Mouse (Mus musculus) olfactory bulb, adult 2 months (tissue): ENCODE data around the gene Adh1. TPM values are rescaled to one million over a fixed set of nuclear protein-coding genes. Genes with fewer than 3 reads are reported as not detected.

Experiments
- H3K27ac ChIP-seq: fragments of 200-500 bp; 2 replicates; pipeline ENCODE4 v1.5.1; 2012; ENCODE audit warnings: low read depth, low read length; ENCODE audit not compliant: insufficient read depth
- H3K4me1 ChIP-seq: fragments of 200-500 bp; 2 replicates; pipeline ENCODE4 v1.6.1; 2012; ENCODE audit warnings: low read length; ENCODE audit not compliant: control insufficient read depth, insufficient read depth
- H3K4me3 ChIP-seq: fragments of 200-500 bp; 2 replicates; pipeline ENCODE4 v1.5.1; 2012; ENCODE audit warnings: mild to moderate bottlenecking, low read depth, low read length, moderate library complexity; ENCODE audit not compliant: insufficient read depth
- CTCF ChIP-seq: fragments of 200-500 bp; IDR thresholded peaks from 2 replicates; pipeline ENCODE4 v1.5.1; 2012; ENCODE audit warnings: low read depth, mild to moderate bottlenecking, low read length, moderate library complexity; ENCODE audit not compliant: insufficient read depth
- POLR2A ChIP-seq: fragments of 200-500 bp; IDR thresholded peaks from 2 replicates; pipeline ENCODE4 v1.6.1; 2012; ENCODE audit warnings: mild to moderate bottlenecking, low read depth, low read length, moderate library complexity; ENCODE audit not compliant: insufficient read depth
- WGBS: fragments of 180-500 bp; shearing (Covaris S2); methylation state at CpG from one replicate; pipeline ENCODE4 v1.1.7; 2018; 5-methylcytosine and 5-hydroxymethylcytosine counted together
- polyA plus RNA-seq: library from polyadenylated mRNA; stranded (reverse); fragments of >200 nt; gene quantifications from 2 replicates; pipeline ENCODE4 v1.2.4, GENCODE M21; 2012; ENCODE audit warnings: low replicate concordance; ENCODE audit not compliant: missing spikeins, insufficient read depth, insufficient read length

Gene Adh1
- polyA plus RNA-seq, 1 experiment: not detected

DNA sequence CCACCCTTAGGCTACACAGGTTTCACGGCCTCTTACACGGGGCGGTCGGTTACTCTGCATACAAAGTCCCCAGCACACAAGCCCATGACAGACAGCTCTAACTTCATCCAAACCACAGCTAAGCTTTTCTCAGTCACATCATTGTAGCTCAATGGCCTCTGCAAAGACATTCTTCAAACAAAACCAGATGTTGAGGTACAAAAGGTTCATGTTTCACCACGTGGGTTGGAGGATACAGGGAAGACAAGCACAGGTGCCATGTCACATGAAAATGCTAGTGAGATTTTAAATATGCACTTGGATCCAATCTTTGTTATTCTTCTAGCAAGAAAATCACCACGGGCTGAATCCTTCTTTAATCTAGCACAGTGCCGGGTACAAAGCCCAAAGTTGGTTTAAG, 35.5 kb upstream of the Adh1 start:
- TF ChIP-seq POLR2A (no peak), CTCF (no peak)
- Histone ChIP-seq H3K27ac (no peak overlapping the region), H3K4me3 (no peak overlapping the region), H3K4me1 (no peaks in the 10 kb centered on the region)
- WGBS: 80% methylated on average over 7 of the region's 7 CpGs

DNA sequence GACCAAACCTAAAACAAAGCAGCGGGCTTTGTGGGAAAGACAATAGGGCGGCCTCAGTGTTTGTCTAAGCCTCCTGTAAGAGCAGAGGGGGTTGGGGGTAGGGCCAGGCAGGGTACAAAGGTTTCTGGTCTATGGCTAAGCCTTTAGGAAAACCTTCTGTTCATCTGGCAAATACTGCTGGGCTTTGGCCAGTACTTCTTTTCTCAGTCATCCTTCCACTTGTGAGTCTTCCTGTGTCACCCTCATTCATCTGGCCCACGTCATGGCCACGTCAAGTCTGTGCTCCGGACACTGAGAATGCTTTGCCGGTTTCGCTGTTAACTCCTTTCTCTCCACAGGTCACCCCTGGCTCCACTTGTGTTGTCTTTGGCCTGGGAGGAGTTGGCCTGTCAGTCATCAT, 34.9 kb upstream of the Adh1 start:
- TF ChIP-seq POLR2A: no peak
- TF ChIP-seq CTCF: no peak
- Histone ChIP-seq H3K4me1 (no peaks in the 10 kb centered on the region), H3K4me3 (no peak overlapping the region), H3K27ac (no peak overlapping the region)
- 58% methylated on average over 7 of the region's 7 CpGs for WGBS

- H3K27ac ChIP-seq: no peak overlapping the region
- no peak overlapping the region for H3K4me3 ChIP-seq
- no peaks in the 10 kb centered on the region for H3K4me1 ChIP-seq
- 95% methylated on average over 6 of the region's 6 CpGs for WGBS
- TF ChIP-seq CTCF: no peak
- TF ChIP-seq POLR2A: no peak
These were observed 34.3 kb upstream of the Adh1 start for GRCm38 (mm10) chr3:138226476-138226875.

DNA sequence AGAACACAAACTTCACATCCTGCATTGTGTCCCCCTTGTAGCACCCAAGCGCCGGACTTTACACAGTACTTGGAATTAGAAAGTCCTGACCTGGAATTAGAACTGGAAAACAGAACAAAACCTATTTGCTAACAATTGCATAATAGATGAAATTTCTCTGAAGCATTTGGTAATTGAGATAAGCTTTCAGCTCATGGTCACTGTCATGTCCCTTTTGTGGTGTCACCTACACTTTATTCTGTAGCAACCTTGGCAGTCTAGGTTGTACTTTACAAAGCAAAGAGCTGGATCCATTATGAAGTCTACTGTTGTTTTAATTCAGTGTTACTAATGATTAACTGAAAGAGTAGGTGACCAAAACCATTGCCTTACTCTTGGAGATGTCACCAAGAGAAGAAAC, 33.7 kb upstream of the Adh1 start:
- Histone ChIP-seq H3K4me1 (no peaks in the 10 kb centered on the region), H3K4me3 (no peak overlapping the region), H3K27ac (no peak overlapping the region)
- TF ChIP-seq POLR2A (no peak), CTCF (no peak)
- WGBS: 97% methylated on average over 2 of the region's 2 CpGs

DNA sequence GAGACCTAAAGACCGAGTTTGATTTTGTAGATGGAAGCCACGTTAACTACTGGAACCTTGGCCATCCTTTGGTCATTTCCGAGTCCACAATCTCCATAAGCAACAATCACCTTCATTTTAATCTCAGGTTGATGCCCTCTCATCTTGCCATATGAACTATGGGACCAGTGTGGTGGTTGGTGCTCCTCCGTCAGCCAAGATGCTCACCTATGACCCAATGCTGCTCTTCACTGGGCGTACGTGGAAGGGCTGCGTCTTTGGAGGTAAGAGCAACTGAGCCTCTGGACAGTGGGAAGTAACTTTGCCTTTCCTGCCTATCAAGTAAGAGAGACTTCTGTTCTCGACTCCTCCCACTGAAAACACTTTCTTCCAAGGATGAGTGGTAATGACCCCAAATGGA, 33.0 kb upstream of the Adh1 start:
- 94% methylated on average over 8 of the region's 8 CpGs for WGBS
- no peak overlapping the region for H3K4me3 ChIP-seq
- no peak overlapping the region for H3K27ac ChIP-seq
- no peaks in the 10 kb centered on the region for H3K4me1 ChIP-seq
- no peak for TF ChIP-seq POLR2A
- TF ChIP-seq CTCF: no peak

GRCm38 (mm10) chr3:138229448-138229847, 31.3 kb upstream of the Adh1 start:
- no peak overlapping the region for H3K4me3 ChIP-seq
- no peaks in the 10 kb centered on the region for H3K4me1 ChIP-seq
- WGBS: 93% methylated on average over 1 of the region's 1 CpGs
- TF ChIP-seq CTCF (no peak), POLR2A (no peak)
- no peak overlapping the region for H3K27ac ChIP-seq

- 92% methylated on average over 3 of the region's 3 CpGs for WGBS
- TF ChIP-seq CTCF (no peak), POLR2A (no peak)
- H3K27ac ChIP-seq: no peak overlapping the region
- H3K4me3 ChIP-seq: no peak overlapping the region
- H3K4me1 ChIP-seq: no peaks in the 10 kb centered on the region
These were observed 30.5 kb upstream of the Adh1 start for GRCm38 (mm10) chr3:138230266-138230665.

DNA sequence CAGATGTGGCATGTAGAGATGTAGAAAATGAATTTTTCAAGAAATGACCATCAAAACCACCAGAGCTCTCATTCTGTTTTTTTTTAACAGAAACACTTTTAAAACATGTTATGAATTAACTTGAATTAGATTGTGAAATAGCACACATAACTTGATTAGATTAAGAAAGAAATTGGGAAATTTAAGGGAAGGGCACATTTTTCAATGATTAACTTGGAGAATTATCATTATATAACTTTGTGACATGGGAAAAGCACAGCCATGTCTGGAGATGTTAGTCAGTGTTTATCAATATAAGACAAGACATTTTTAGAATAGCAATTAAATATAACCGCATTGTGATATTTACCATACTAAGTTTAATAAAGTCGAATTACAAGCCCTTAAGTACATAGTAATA, 29.3 kb upstream of the Adh1 start:
- Histone ChIP-seq H3K4me1 (no peaks in the 10 kb centered on the region), H3K4me3 (no peak overlapping the region), H3K27ac (no peak overlapping the region)
- no peak for TF ChIP-seq CTCF
- TF ChIP-seq POLR2A: no peak
- 84% methylated on average over 2 of the region's 2 CpGs for WGBS

- H3K4me3 ChIP-seq: no peak overlapping the region
- no peak overlapping the region for H3K27ac ChIP-seq
- 72% methylated on average over 11 of the region's 11 CpGs for WGBS
- no peaks in the 10 kb centered on the region for H3K4me1 ChIP-seq
- TF ChIP-seq POLR2A: no peak
- TF ChIP-seq CTCF: no peak
These were observed 24.1 kb upstream of the Adh1 start for GRCm38 (mm10) chr3:138236546-138237163.

DNA sequence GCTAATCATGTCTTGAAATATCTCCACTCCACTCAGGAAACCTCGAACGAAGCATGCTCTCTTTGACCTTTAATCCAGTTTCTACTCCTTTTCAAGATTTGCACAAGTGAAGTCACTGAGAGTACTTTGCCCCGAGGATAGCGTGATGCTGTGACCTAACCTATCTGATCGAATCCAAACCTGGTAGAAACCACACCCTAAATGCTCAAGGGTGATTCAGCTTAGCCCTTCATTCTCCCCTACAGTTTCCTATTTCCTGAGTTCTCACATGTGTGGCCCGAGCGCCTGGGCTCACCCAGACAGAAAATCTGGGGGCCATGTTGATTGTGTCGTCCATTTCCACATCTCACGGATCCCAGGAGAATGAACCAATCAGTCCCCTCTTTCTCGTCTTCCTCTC, 22.7 kb upstream of the Adh1 start:
- Histone ChIP-seq H3K4me3 (no peak overlapping the region), H3K4me1 (no peaks in the 10 kb centered on the region), H3K27ac (no peak overlapping the region)
- TF ChIP-seq POLR2A (no peak), CTCF (no peak)
- WGBS: 87% methylated on average over 10 of the region's 10 CpGs
